Mouse (Mus musculus): ENCODE results near the gene Lrrn2. TPM values are rescaled to one million over a fixed set of nuclear protein-coding genes. Genes with fewer than 3 reads are reported as not detected.

The Lrrn2 gene
- total RNA-seq, 1 experiment from 2014 or later: not detected

DNA sequence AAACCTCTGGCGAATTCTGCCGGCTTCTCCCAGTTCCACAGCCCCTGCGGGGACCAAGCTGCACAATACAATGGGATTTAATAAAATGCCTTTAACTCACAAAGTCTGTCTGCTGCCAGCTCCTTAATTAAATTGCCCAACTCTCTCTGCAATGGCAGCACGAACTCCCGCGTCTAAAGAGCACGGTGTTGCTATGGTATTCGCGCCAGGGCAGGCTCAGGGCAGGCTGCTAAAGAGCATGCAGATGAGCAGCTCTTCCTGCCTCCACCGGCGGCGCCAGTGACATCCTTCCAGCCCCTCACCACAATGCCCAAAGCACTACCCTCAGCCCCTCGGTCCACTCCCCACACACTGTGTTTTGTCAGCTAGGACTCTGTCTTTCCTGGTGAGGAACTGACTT lies 41.0 kb downstream of the Lrrn2 start:
- ATAC-seq (ENCODE audit: extremely low read depth, insufficient number of reproducible peaks, low FRiP score, poor library complexity, severe bottlenecking): no peak

DNA sequence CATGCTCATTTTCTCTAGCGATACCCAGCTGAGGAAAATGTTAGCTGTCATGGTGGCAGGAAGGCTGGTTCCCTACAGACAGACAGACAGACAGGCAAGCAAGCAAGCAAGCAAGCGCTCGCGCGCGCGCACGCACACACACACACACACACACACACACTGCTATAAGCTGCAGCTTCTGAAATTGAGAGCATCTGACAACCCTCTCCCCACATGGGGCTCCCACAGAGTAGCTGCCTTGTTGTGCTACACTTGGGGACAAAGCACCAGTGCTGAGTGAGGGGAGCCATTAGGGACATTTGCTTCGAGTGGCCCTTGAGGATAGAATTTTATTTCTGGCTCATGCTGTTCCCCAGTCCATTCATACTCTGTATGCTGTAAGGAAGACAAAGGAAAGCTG lies 42.2 kb downstream of the Lrrn2 start:
- no peak for ATAC-seq (ENCODE audit: extremely low read depth, insufficient number of reproducible peaks, low FRiP score, poor library complexity, severe bottlenecking)

DNA sequence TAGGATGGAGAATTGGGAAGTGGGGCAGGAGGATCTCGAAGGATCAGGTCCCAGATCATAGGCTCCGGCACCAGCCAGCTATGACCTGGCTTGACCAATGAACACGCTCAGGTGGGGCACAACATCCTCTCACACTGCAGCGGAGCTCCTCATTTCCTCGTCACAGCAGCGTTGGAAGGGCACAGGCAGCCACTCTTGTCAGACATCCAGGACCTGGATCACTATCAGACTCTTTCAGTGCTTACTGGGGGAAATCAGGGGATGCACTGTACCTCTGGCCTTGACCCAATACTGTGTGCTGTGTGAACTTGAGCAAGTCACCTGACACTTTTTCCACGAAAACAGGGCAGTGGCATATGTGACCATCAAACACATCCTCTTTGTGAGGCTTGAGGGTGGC lies 45.2 kb downstream of the Lrrn2 start:
- no peak for ATAC-seq (ENCODE audit: extremely low read depth, insufficient number of reproducible peaks, low FRiP score, poor library complexity, severe bottlenecking)

DNA sequence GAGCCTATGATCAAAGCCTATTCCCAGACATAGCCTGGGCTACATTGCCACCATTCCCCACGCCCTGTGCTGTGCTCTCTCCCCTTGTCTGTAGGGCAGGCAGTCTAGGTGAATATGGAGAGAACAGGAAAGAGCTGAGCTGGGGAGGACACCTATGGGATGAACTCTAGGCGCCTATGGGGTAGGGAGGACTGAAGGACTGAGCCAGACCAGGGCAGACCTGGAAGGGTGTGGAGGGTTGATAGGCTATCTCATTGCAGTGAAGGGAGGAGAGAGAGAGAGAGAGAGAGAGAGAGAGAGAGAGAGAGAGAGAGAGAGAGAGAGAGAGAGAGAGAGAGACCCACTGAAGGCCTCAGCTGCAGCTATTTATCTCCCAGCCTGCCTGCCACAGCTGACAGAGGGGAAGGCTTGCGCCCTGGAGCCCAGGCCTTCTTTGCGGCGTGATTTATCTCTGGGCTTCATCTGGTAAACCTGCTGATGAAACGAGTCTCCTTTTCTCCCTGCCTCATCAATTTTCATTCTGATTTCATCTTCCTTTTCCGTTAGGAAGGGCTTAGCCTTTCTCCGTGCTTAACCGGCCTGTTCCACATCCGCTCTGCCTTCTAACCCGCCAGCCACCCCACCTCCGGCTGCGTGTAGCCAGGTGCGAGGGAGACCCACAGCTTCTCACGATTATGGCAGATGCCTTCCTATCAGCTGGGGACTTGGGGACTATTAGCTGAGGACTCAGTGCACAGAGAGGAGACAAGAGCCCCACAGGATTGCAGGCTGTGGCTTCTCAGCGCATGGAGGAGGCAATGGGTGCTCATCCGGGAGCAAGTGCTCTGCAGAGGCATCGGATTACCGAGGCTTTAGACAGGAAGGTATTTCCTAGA lies 48.2 kb downstream of the Lrrn2 start:
- no peak for ATAC-seq (ENCODE audit: extremely low read depth, insufficient number of reproducible peaks, low FRiP score, poor library complexity, severe bottlenecking)

- no peak for ATAC-seq (ENCODE audit: extremely low read depth, insufficient number of reproducible peaks, low FRiP score, poor library complexity, severe bottlenecking)
These were observed 48.8 kb downstream of the Lrrn2 start for GRCm38 (mm10) chr1:132928907-132929250.

DNA sequence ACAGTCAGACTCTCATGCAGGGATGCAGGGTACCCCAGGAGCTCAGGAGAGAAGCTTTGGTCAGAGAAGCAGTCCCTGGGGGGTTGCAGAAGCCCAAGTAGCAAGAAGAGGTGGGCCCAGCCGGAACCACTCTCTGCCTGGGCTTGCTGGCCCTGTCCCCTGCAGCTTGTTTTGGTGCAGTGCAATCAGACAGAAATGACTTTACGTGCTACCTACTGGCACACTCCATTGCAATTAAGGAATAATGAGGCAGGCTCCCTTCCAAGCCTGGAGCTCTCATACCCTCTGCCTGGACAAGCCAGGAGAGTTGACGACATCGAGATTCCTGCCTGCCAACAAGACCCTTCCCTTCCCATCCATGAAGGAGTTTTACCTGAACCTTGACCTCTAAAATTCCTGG lies 50.2 kb downstream of the Lrrn2 start:
- ATAC-seq (ENCODE audit: extremely low read depth, insufficient number of reproducible peaks, low FRiP score, poor library complexity, severe bottlenecking): no peak

DNA sequence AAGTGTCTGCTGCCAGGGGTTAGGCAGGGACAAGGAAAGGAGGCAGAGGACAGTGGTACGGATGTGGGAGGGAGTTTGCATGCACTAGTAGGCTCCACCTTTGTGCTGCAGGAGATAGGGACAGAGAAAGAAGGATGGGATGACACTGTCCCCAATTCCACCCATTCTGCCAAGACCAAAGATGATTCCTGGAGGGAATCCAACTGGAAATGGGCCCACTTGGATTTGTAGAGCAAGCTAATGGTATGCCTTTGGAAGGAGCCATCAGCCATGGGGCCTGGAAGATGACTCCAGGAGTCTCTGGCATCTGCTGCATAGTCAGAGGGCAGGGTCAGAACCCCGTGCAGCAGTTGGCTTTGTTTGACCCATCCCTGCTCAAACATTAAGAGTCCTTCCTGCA lies 52.3 kb downstream of the Lrrn2 start:
- ATAC-seq (ENCODE audit: extremely low read depth, insufficient number of reproducible peaks, low FRiP score, poor library complexity, severe bottlenecking): no peak

DNA sequence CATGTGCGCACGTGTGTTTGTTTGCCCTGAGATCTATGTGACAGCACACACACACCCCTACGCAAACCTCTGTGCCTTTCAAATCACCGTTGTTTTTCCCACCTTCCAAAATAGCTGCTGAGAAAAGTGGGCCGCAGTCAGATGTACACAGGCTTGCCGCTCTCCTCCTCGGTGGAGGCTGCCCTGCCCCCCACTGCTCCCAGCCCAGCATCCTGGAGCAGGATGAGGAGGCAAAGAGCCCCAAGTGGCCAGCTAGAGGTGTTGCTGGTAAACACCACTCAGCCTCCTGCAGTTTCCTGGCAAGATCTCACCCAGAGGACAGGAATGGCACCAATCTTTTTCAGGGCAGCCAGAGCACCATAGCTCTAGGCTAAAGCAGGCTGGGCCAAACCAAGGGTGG lies 54.8 kb downstream of the Lrrn2 start:
- ATAC-seq (ENCODE audit: extremely low read depth, insufficient number of reproducible peaks, low FRiP score, poor library complexity, severe bottlenecking): no peak

DNA sequence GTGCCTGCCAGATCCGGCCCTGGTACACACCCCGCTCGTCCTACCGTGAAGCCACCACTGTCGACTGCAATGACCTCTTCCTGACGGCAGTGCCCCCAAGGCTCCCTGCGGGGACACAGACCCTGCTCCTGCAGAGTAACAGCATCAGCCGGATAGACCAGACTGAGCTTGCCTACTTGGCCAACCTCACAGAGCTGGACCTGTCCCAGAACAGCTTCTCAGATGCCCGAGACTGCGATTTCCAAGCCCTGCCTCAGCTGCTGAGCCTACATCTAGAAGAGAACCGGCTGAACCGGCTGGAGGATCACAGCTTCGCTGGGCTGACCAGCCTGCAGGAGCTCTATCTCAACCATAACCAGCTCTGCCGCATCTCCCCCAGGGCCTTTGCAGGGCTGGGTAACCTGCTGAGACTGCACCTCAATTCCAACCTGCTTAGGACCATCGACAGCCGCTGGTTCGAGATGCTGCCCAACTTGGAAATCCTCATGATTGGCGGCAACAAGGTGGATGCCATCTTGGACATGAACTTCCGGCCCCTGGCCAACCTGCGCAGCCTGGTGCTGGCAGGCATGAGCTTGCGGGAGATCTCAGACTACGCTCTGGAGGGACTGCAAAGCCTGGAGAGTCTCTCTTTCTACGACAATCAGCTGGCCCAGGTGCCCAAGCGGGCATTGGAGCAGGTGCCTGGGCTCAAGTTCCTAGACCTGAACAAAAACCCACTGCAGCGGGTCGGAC lies 57.4 kb downstream of the Lrrn2 start:
- ATAC-seq (ENCODE audit: extremely low read depth, insufficient number of reproducible peaks, low FRiP score, poor library complexity, severe bottlenecking): no peak

GRCm38 (mm10) chr1:132938975-132939374 lies 58.9 kb downstream of the Lrrn2 start:
- ATAC-seq (ENCODE audit: extremely low read depth, insufficient number of reproducible peaks, low FRiP score, poor library complexity, severe bottlenecking): no peak

GRCm38 (mm10) chr1:132945826-132946225 lies 65.8 kb downstream of the Lrrn2 start:
- no peak for ATAC-seq (ENCODE audit: extremely low read depth, insufficient number of reproducible peaks, low FRiP score, poor library complexity, severe bottlenecking)

- no peak for ATAC-seq (ENCODE audit: extremely low read depth, insufficient number of reproducible peaks, low FRiP score, poor library complexity, severe bottlenecking)
These were observed 67.7 kb downstream of the Lrrn2 start for GRCm38 (mm10) chr1:132947811-132948210.

GRCm38 (mm10) chr1:132956809-132957208 lies 76.7 kb downstream of the Lrrn2 start:
- ATAC-seq (ENCODE audit: extremely low read depth, insufficient number of reproducible peaks, low FRiP score, poor library complexity, severe bottlenecking): no peak

DNA sequence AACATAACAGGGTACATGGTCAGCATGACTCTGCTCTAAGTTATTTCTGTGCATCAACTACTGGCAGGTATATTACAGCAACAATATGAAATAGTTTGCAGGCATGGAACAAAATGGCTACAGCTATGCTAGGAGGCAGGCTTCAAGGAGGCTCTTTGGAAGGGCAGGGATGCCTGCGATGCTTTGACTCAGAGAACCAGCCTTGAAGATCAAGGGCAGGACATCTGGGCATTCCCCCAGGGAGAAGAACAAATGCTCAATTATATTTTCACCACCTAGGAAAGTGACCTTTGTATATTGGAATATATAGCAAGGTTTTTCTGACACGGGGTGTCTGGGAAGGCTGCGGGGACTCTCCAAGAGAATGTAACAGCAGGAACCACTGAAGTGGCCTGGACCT lies 81.7 kb downstream of the Lrrn2 start:
- ATAC-seq (ENCODE audit: extremely low read depth, insufficient number of reproducible peaks, low FRiP score, poor library complexity, severe bottlenecking): no peak

DNA sequence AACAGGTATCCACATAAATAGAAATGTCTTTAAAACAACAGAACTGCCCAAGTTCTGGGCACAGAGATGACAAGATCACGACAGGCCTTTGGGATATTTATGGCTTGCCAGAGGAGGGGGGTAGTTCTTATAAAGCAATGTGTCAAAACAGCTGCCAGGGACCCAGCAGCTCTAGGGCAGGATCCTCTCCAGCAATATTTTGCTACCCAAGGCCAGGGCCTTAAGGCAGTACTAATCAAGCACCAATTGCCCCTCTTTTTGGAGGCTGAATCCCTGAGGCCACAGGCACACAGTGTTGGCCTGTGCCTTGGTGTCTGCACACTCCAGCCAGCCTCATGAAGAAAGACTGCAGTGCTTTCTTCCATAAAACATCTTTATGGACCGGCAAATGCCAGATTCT lies 84.0 kb downstream of the Lrrn2 start:
- no peak for ATAC-seq (ENCODE audit: extremely low read depth, insufficient number of reproducible peaks, low FRiP score, poor library complexity, severe bottlenecking)

DNA sequence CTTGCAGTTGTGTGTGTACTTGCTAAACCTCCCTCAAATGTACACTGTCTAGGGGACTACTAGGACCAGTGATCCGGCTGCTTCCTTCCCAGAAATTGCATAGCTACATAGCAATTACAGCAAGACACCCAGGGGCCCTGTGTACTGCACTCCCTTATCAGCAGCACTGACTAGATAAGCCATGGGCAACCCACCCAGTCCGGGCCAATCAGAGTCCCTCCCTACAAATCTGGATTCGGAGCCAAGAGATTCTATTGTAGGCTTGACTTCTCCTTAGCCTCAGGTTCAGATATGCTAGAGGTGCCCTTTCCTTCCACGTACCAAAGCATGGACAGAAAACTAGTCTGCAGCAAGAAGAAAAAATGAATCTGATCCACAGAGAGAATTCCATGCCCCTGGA lies 84.6 kb downstream of the Lrrn2 start:
- no peak for ATAC-seq (ENCODE audit: extremely low read depth, insufficient number of reproducible peaks, low FRiP score, poor library complexity, severe bottlenecking)

DNA sequence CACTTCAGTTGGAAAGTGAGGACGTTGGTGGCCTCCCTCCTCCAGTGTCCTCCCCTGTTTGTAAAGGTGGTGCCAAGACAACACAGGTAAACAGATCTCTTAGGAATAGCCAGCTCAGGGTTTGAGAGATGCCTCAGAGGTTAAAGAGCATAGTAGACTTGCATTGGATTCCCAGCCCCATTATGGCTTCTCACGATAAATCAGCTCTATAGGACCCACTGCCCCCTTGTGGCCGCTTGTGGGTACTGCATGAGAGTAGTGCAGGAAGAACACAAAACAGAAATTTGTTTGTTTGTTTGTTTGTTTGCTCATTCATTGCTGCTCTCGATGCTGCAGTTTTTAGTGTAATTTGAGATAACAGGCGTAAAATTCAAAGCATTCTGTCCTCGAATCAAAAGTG lies 88.6 kb downstream of the Lrrn2 start:
- ATAC-seq (ENCODE audit: extremely low read depth, insufficient number of reproducible peaks, low FRiP score, poor library complexity, severe bottlenecking): no peak

DNA sequence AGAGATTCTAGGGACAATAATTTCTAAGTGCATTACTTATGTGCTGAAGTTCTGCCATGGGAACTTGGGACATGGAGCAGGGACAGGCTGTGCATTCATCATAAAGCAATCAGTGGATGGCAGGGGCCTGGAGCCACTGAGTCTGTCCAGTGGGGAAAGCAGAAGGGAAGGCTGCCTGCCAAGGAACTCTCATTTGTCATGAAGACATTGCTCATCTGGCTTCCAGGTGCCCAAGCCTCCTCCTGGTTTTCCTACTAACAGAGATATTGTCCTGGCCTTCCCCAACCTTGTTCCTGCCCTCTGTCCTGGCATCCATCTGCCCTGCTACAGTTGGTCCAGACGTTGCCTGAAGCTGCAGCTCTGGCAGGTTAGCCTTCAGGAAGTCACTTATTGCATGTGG lies 97.3 kb downstream of the Lrrn2 start:
- no peak for ATAC-seq (ENCODE audit: extremely low read depth, insufficient number of reproducible peaks, low FRiP score, poor library complexity, severe bottlenecking)

- ATAC-seq (ENCODE audit: extremely low read depth, insufficient number of reproducible peaks, low FRiP score, poor library complexity, severe bottlenecking): no peak
These were observed 101.2 kb downstream of the Lrrn2 start for GRCm38 (mm10) chr1:132981232-132981631.

GRCm38 (mm10) chr1:132982728-132983127 lies 102.7 kb downstream of the Lrrn2 start:
- peak; percentile 58; the same call in 1 of the 2 replicates for ATAC-seq (ENCODE audit: extremely low read depth, insufficient number of reproducible peaks, low FRiP score, poor library complexity, severe bottlenecking)

Measured in neutrophil, adult 5-6 weeks (primary cell).